Mouse (Mus musculus) embryonic stem cell, embryonic (primary cell): ENCODE results near the gene Cyth2.

Experiments used
- CTCF ChIA-PET, 4 experiments: fragments of 300-600 bp in 2 of 4; fragments of 350-600 bp in 2 of 4; sonication (Branson Sonifier 250); formaldehyde crosslinking; loops; one replicate each; lab custom pipeline; 2022; ENCODE audit warnings: inconsistent platforms in 2 of 4; lab: Charles Lee
- POLR2A ChIA-PET, 4 experiments: fragments of 300-600 bp in 2 of 4; fragments of 350-600 bp in 2 of 4; sonication (Branson Sonifier 250); formaldehyde crosslinking; loops; one replicate each; lab custom pipeline; 2022; ENCODE audit warnings: antibody characterized with exemption in 4 of 4, inconsistent platforms in 1 of 4; lab: Charles Lee

Gene Cyth2

GRCm38 (mm10) chr7:45784524-45785372 lies 29.6 kb downstream of the Cyth2 start, which contains the start of gene Sult2b1:
TSS of gene Sult2b1 (minus strand) at chr7:45784669.
- CTCF ChIA-PET: interaction anchor here in 2 of 4 experiments (0.6 to 4.0 kb wide), 3 partner anchors 16 to 37 kb away, joined by 5 to 46 read pairs (median 9); no protein-coding TSS in a partner anchor
- POLR2A ChIA-PET: interaction anchor here in 3 of 4 experiments (0.6 to 1.8 kb wide), 11 partner anchors 11 to 67 kb away, joined by 3 to 12 read pairs (median 4); partner anchors contain the start of genes Cyth2 (in 1 of the 3) and Sphk2 (in 1 of the 3)

GRCm38 (mm10) chr7:45783511-45784091 lies 30.8 kb downstream of the Cyth2 start, which contains the start of gene Lmtk3:
TSS of gene Lmtk3 (plus strand) at chr7:45783738.
- CTCF ChIA-PET: interaction anchor here (0.6 to 3.3 kb wide), 25 partner anchors 11 to 1069 kb away, joined by 3 to 27 read pairs (median 4); partner anchors contain the start of genes Ccdc114 (in 1 of the 4), Cyth2 (in 1 of the 4) and Kdelr1 (in 1 of the 4)
- POLR2A ChIA-PET: interaction anchor here (0.5 to 1.8 kb wide), 36 partner anchors 9 to 596 kb away, joined by 3 to 21 read pairs (median 4); partner anchors contain the start of genes Sphk2 (in 3 of the 4), Fam83e (in 2 of the 4), Ccdc114 (in 1 of the 4) and Cyth2 (in 1 of the 4)

GRCm38 (mm10) chr7:45782271-45782670 lies 32.1 kb downstream of the Cyth2 start:
- ChIA-PET POLR2A (interaction anchor here in 3 of 4 experiments (0.6 to 2.8 kb wide), 8 partner anchors 10 to 322 kb away, joined by 3 to 10 read pairs (median 4); partner anchors contain the start of genes Ftl1 (in 1 of the 3), Sphk2 (in 1 of the 3), Syngr4 (in 1 of the 3) and Tmem143 (in 1 of the 3)), CTCF (interaction anchor here (0.9 to 3.3 kb wide), 6 partner anchors 18 to 43 kb away, joined by 4 to 27 read pairs (median 6); partner anchors contain the start of gene Cyth2 (in 1 of the 4))

GRCm38 (mm10) chr7:45779081-45779641 lies 35.2 kb downstream of the Cyth2 start:
- POLR2A ChIA-PET: interaction anchor here in 2 of 4 experiments (0.5 to 1.7 kb wide), 7 partner anchors 8 to 29 kb away, joined by 3 to 5 read pairs (median 3); no protein-coding TSS in a partner anchor
- CTCF ChIA-PET: interaction anchor here in 3 of 4 experiments (0.5 to 2.3 kb wide), 5 partner anchors 22 to 495 kb away, joined by 3 to 11 read pairs (median 3); no protein-coding TSS in a partner anchor

- ChIA-PET CTCF (interaction anchor here in 2 of 4 experiments (0.7 to 2.8 kb wide), 3 partner anchors 20 to 244 kb away, joined by 3 to 13 read pairs (median 4); no protein-coding TSS in a partner anchor), POLR2A (interaction anchor here in 2 of 4 experiments (0.8 to 1.1 kb wide), 3 partner anchors 8 to 54 kb away, joined by 3 to 4 read pairs (median 4); partner anchors contain the start of genes Fam83e (in 1 of the 2) and Lmtk3 (in 1 of the 2))
Measured at GRCm38 (mm10) chr7:45775237-45775636, 39.1 kb downstream of the Cyth2 start.

- ChIA-PET POLR2A (interaction anchor here in 2 of 4 experiments (0.6 to 3.7 kb wide), 7 partner anchors 12 to 53 kb away, joined by 3 to 17 read pairs (median 3); partner anchors contain the start of genes Cyth2 (in 1 of the 2), Fam83e (in 1 of the 2) and Sphk2 (in 1 of the 2)), CTCF (interaction anchor here in 1 of 4 experiments (0.7 kb wide), 1 partner anchor 30 kb away, joined by 3 read pairs; no protein-coding TSS in a partner anchor)
Measured at GRCm38 (mm10) chr7:45771101-45771500, 43.3 kb downstream of the Cyth2 start.

- ChIA-PET CTCF (interaction anchor here in 3 of 4 experiments (0.7 to 1.8 kb wide), 4 partner anchors 28 to 31 kb away, joined by 3 to 5 read pairs (median 4); no protein-coding TSS in a partner anchor), POLR2A (interaction anchor here in 2 of 4 experiments (1.0 to 3.7 kb wide), 10 partner anchors 11 to 50 kb away, joined by 3 to 17 read pairs (median 4); partner anchors contain the start of genes Cyth2 (in 1 of the 2) and Fam83e (in 1 of the 2))
Measured at GRCm38 (mm10) chr7:45770427-45771082, 43.8 kb downstream of the Cyth2 start.

- ChIA-PET POLR2A (interaction anchor here in 2 of 4 experiments (0.8 to 0.9 kb wide), 2 partner anchors 9 to 15 kb away, joined by 3 read pairs; no protein-coding TSS in a partner anchor), CTCF (interaction anchor here in 3 of 4 experiments (0.6 to 1.3 kb wide), 6 partner anchors 18 to 89 kb away, joined by 3 to 8 read pairs (median 4); no protein-coding TSS in a partner anchor)
Measured at GRCm38 (mm10) chr7:45767500-45767899, 46.9 kb downstream of the Cyth2 start.

- POLR2A ChIA-PET: interaction anchor here in 3 of 4 experiments (0.6 to 0.9 kb wide), 5 partner anchors 9 to 19 kb away, joined by 3 to 4 read pairs (median 3); no protein-coding TSS in a partner anchor
- CTCF ChIA-PET: interaction anchor here in 3 of 4 experiments (0.6 to 1.3 kb wide), 7 partner anchors 17 to 89 kb away, joined by 3 to 8 read pairs (median 4); no protein-coding TSS in a partner anchor
Measured at GRCm38 (mm10) chr7:45766764-45767163, 47.6 kb downstream of the Cyth2 start.

GRCm38 (mm10) chr7:45765995-45766394 lies 48.4 kb downstream of the Cyth2 start:
- CTCF ChIA-PET: interaction anchor here (0.6 to 1.3 kb wide), 4 partner anchors 19 to 84 kb away, joined by 3 to 4 read pairs (median 4); no protein-coding TSS in a partner anchor
- POLR2A ChIA-PET: interaction anchor here (0.6 to 1.1 kb wide), 5 partner anchors 8 to 35 kb away, joined by 3 to 4 read pairs (median 3); no protein-coding TSS in a partner anchor

GRCm38 (mm10) chr7:45760151-45760550 lies 54.2 kb downstream of the Cyth2 start:
- POLR2A ChIA-PET: interaction anchor here in 3 of 4 experiments (0.5 to 4.1 kb wide), 11 partner anchors 11 to 136 kb away, joined by 3 to 17 read pairs (median 4); partner anchors contain the start of genes Cyth2 (in 1 of the 3), Kdelr1 (in 1 of the 3), Sphk2 (in 1 of the 3) and Syngr4 (in 1 of the 3)
- CTCF ChIA-PET: interaction anchor here in 2 of 4 experiments (1.0 to 3.2 kb wide), 6 partner anchors 21 to 242 kb away, joined by 3 to 11 read pairs (median 5); partner anchors contain the start of gene Lmtk3 (in 1 of the 2)

- ChIA-PET CTCF (interaction anchor here in 3 of 4 experiments (0.9 to 3.2 kb wide), 8 partner anchors 10 to 243 kb away, joined by 3 to 11 read pairs (median 6); partner anchors contain the start of genes Kdelr1 (in 1 of the 3) and Lmtk3 (in 1 of the 3)), POLR2A (interaction anchor here in 3 of 4 experiments (1.0 to 4.1 kb wide), 12 partner anchors 10 to 114 kb away, joined by 3 to 17 read pairs (median 5); partner anchors contain the start of genes Kdelr1 (in 1 of the 3) and Sphk2 (in 1 of the 3))
Measured at GRCm38 (mm10) chr7:45759400-45759799, 55.0 kb downstream of the Cyth2 start.
